Mouse (Mus musculus): Measurements from ENCODE around the gene Rbm47. TPM values are rescaled to one million over a fixed set of nuclear protein-coding genes. Genes with fewer than 3 reads are reported as not detected.

The Rbm47 gene
- polyA plus RNA-seq, 1 experiment = 156 TPM

GRCm38 (mm10) chr5:66080529-66081220, 92.2 kb downstream of the Rbm47 start:
- WGBS = 34% methylated on average over 17 of the region's 17 CpGs
- Histone ChIP-seq H3K4me3 (ENCODE audit: insufficient read depth, low read depth, low read length) (peak overlapping the region; percentile 57), H3K27me3 (replicated peaks; ENCODE audit: control insufficient read depth, insufficient read depth, low read length) (no peaks in the 10 kb centered on the region), H3K4me1 (ENCODE audit: control insufficient read depth, insufficient read depth, low read length) (peaks cover 26% of the 10 kb centered on the region), H3K36me3 (ENCODE audit: control insufficient read depth, insufficient read depth, low read length) (no peaks in the 10 kb centered on the region; the same call in 1 of the 2 replicates), H3K27ac (ENCODE audit: insufficient read depth, low read depth, low read length) (peak overlapping the region; percentile 100)
- no peak for TF ChIP-seq CTCF (conservative IDR thresholded peaks at IDR 0.05; ENCODE audit: insufficient read depth, insufficient read length, low read depth, low read length)
- TF ChIP-seq POLR2A (IDR thresholded peaks at IDR 0.05; ENCODE audit: low read depth, low read length) = peak; percentile 92
- peak; percentile 95 for DNase-seq

GRCm38 (mm10) chr5:66079358-66080179, 93.3 kb downstream of the Rbm47 start:
- DNase-seq = peak; percentile 83
- peaks cover 32% of the 10 kb centered on the region for H3K4me1 ChIP-seq (ENCODE audit: control insufficient read depth, insufficient read depth, low read length)
- H3K27me3 ChIP-seq (replicated peaks; ENCODE audit: control insufficient read depth, insufficient read depth, low read length) = no peaks in the 10 kb centered on the region
- WGBS = 39% methylated on average over 9 of the region's 9 CpGs
- H3K4me3 ChIP-seq (ENCODE audit: insufficient read depth, low read depth, low read length) = peak overlapping the region; percentile 57
- TF ChIP-seq CTCF (conservative IDR thresholded peaks at IDR 0.05; ENCODE audit: insufficient read depth, insufficient read length, low read depth, low read length) (no peak), POLR2A (IDR thresholded peaks at IDR 0.05; ENCODE audit: low read depth, low read length) (no peak)
- no peaks in the 10 kb centered on the region; the same call in 1 of the 2 replicates for H3K36me3 ChIP-seq (ENCODE audit: control insufficient read depth, insufficient read depth, low read length)
- peak overlapping the region; percentile 100 for H3K27ac ChIP-seq (ENCODE audit: insufficient read depth, low read depth, low read length)

- DNase-seq = peak; percentile 89
- 54% methylated on average over 7 of the region's 7 CpGs for WGBS
- Histone ChIP-seq H3K4me1 (ENCODE audit: control insufficient read depth, insufficient read depth, low read length) (peaks cover 41% of the 10 kb centered on the region), H3K27ac (ENCODE audit: insufficient read depth, low read depth, low read length) (peak overlapping the region; percentile 100), H3K4me3 (ENCODE audit: insufficient read depth, low read depth, low read length) (peak overlapping the region; percentile 47), H3K36me3 (ENCODE audit: control insufficient read depth, insufficient read depth, low read length) (no peaks in the 10 kb centered on the region; the same call in 1 of the 2 replicates), H3K27me3 (replicated peaks; ENCODE audit: control insufficient read depth, insufficient read depth, low read length) (no peaks in the 10 kb centered on the region)
- TF ChIP-seq POLR2A (IDR thresholded peaks at IDR 0.05; ENCODE audit: low read depth, low read length) = no peak
- no peak for TF ChIP-seq CTCF (conservative IDR thresholded peaks at IDR 0.05; ENCODE audit: insufficient read depth, insufficient read length, low read depth, low read length)
Measured at GRCm38 (mm10) chr5:66078491-66079012, 94.4 kb downstream of the Rbm47 start.

- peak overlapping the region; percentile 51 for H3K4me3 ChIP-seq (ENCODE audit: insufficient read depth, low read depth, low read length)
Measured at GRCm38 (mm10) chr5:66077416-66077815, 95.5 kb downstream of the Rbm47 start.

GRCm38 (mm10) chr5:66076685-66077301, 96.1 kb downstream of the Rbm47 start:
- peaks cover 33% of the 10 kb centered on the region for H3K4me1 ChIP-seq (ENCODE audit: control insufficient read depth, insufficient read depth, low read length)
- H3K27ac ChIP-seq (ENCODE audit: insufficient read depth, low read depth, low read length) = peak overlapping the region; percentile 100
- H3K4me3 ChIP-seq (ENCODE audit: insufficient read depth, low read depth, low read length) = peak overlapping the region; percentile 45
- H3K36me3 ChIP-seq (ENCODE audit: control insufficient read depth, insufficient read depth, low read length) = no peaks in the 10 kb centered on the region; the same call in 1 of the 2 replicates
- DNase-seq = peak; percentile 87
- H3K27me3 ChIP-seq (replicated peaks; ENCODE audit: control insufficient read depth, insufficient read depth, low read length) = no peaks in the 10 kb centered on the region
- WGBS = 13% methylated on average over 12 of the region's 12 CpGs
- no peak for TF ChIP-seq POLR2A (IDR thresholded peaks at IDR 0.05; ENCODE audit: low read depth, low read length)
- no peak for TF ChIP-seq CTCF (conservative IDR thresholded peaks at IDR 0.05; ENCODE audit: insufficient read depth, insufficient read length, low read depth, low read length)

More at GRCm38 (mm10) chr5:66077416-66077815, 95.5 kb downstream of the Rbm47 start:
- no peaks in the 10 kb centered on the region; the same call in 1 of the 2 replicates for H3K36me3 ChIP-seq (ENCODE audit: control insufficient read depth, insufficient read depth, low read length)
- H3K4me1 ChIP-seq (ENCODE audit: control insufficient read depth, insufficient read depth, low read length) = peaks cover 37% of the 10 kb centered on the region
- TF ChIP-seq CTCF (conservative IDR thresholded peaks at IDR 0.05; ENCODE audit: insufficient read depth, insufficient read length, low read depth, low read length) (peak; percentile 20; the same call in 1 of the 2 replicates), POLR2A (IDR thresholded peaks at IDR 0.05; ENCODE audit: low read depth, low read length) (no peak)
- peak; percentile 75 for DNase-seq
- no peaks in the 10 kb centered on the region for H3K27me3 ChIP-seq (replicated peaks; ENCODE audit: control insufficient read depth, insufficient read depth, low read length)
- peak overlapping the region; percentile 100 for H3K27ac ChIP-seq (ENCODE audit: insufficient read depth, low read depth, low read length)
- 8% methylated on average over 10 of the region's 10 CpGs for WGBS

GRCm38 (mm10) chr5:66075906-66076305, 97.0 kb downstream of the Rbm47 start:
- DNase-seq = peak; percentile 78
- H3K36me3 ChIP-seq (ENCODE audit: control insufficient read depth, insufficient read depth, low read length) = no peaks in the 10 kb centered on the region; the same call in 1 of the 2 replicates
- TF ChIP-seq POLR2A (IDR thresholded peaks at IDR 0.05; ENCODE audit: low read depth, low read length) (no peak), CTCF (conservative IDR thresholded peaks at IDR 0.05; ENCODE audit: insufficient read depth, insufficient read length, low read depth, low read length) (no peak)
- peak overlapping the region; percentile 100 for H3K27ac ChIP-seq (ENCODE audit: insufficient read depth, low read depth, low read length)
- 44% methylated on average over 12 of the region's 12 CpGs for WGBS
- H3K27me3 ChIP-seq (replicated peaks; ENCODE audit: control insufficient read depth, insufficient read depth, low read length) = no peaks in the 10 kb centered on the region
- peaks cover 36% of the 10 kb centered on the region for H3K4me1 ChIP-seq (ENCODE audit: control insufficient read depth, insufficient read depth, low read length)
- peak overlapping the region; percentile 1; the same call in 1 of the 2 replicates for H3K4me3 ChIP-seq (ENCODE audit: insufficient read depth, low read depth, low read length)

Data from kidney, adult 2 months (tissue).